Mouse (Mus musculus) forebrain, embryonic 11.5 days (tissue): ENCODE measurements around the gene Gm614. TPM values are rescaled to one million over a fixed set of nuclear protein-coding genes. Genes with fewer than 3 reads are reported as not detected.
A peak's percentile ranks its signal among the peaks of the same experiment; 100 is the strongest.

Source experiments
- ATAC-seq: fragments of 200-750 bp; cut with Nextera tagmentation; replicated peaks from 2 replicates; pipeline ENCODE4 v1.8.0; 2017; ENCODE audit warnings: moderate TSS enrichment; ENCODE audit not compliant: low FRiP score
- DNase-seq: peaks from one replicate; pipeline ENCODE4 v3.0.0-alpha.2; 2017; ENCODE audit warnings: low spot score
- H3K27ac ChIP-seq: fragments of 300-500 bp; sonication (generic); 2 replicates; pipeline ENCODE4 v1.5.1; 2014; ENCODE audit warnings: low read depth, low read length
- H3K27me3 ChIP-seq: fragments of 300-500 bp; sonication (generic); 2 replicates; pipeline ENCODE4 v1.6.1; 2014; ENCODE audit warnings: mild to moderate bottlenecking, low read length, mixed read lengths; ENCODE audit not compliant: control insufficient read depth, insufficient read depth
- H3K36me3 ChIP-seq: fragments of 300-500 bp; sonication (generic); 2 replicates; pipeline ENCODE4 v1.6.1; 2014; ENCODE audit warnings: mild to moderate bottlenecking, low read length, moderate library complexity, mixed read lengths; ENCODE audit not compliant: control insufficient read depth, insufficient read depth
- H3K4me1 ChIP-seq: fragments of 300-500 bp; sonication (generic); replicated peaks from 2 replicates; pipeline ENCODE4 v1.6.1; 2014; ENCODE audit warnings: low read length, mixed read lengths; ENCODE audit not compliant: control insufficient read depth, insufficient read depth
- H3K4me2 ChIP-seq: fragments of 300-500 bp; sonication (generic); 2 replicates; pipeline ENCODE4 v1.6.1; 2014; ENCODE audit warnings: low read depth, mild to moderate bottlenecking, low read length, moderate library complexity, mixed read lengths; ENCODE audit not compliant: severe bottlenecking
- H3K4me3 ChIP-seq: fragments of 300-500 bp; sonication (generic); 2 replicates; pipeline ENCODE4 v1.5.1; 2014; ENCODE audit warnings: low read depth, low read length
- H3K9ac ChIP-seq: fragments of 300-500 bp; sonication (generic); 2 replicates; pipeline ENCODE4 v1.6.1; 2014; ENCODE audit warnings: low read length
- H3K9me3 ChIP-seq: fragments of 300-500 bp; sonication (generic); 2 replicates; pipeline ENCODE4 v1.6.1; 2016; ENCODE audit warnings: low read length, mixed read lengths; ENCODE audit not compliant: control insufficient read depth
- WGBS: fragments of 180-500 bp; shearing (Covaris S2); extraction: QIAGEN DNeasy Blood & Tissue Kit; methylation state at CpG from one replicate; pipeline ENCODE4 v1.1.7; 2014; 5-methylcytosine and 5-hydroxymethylcytosine counted together
- polyA plus RNA-seq: library from polyadenylated mRNA; unstranded; fragments of >200 nt; fragmentation: Nextera tagmentation; extraction: Ambion mirVana; gene quantifications from 2 replicates; pipeline ENCODE4 v1.2.1, GENCODE M21; 2014

Gene Gm614
- polyA plus RNA-seq, 1 experiment from 2014 or later: not detected

GRCm38 (mm10) chrX:101268755-101269124 lies 4.9 kb upstream of the Gm614 start, which contains the start of gene Gm20489:
TSS of gene Gm20489 (minus strand) at chrX:101269023.
- 70% methylated on average over 3 of the region's 3 CpGs for WGBS
- H3K27me3 ChIP-seq: peaks cover 2% of the 10 kb centered on the region; the same call in 1 of the 2 replicates
- H3K4me2 ChIP-seq: no peak within 1 kb of the TSS
- no peak within 1 kb of the TSS for H3K27ac ChIP-seq
- no peaks in the 10 kb centered on the region for H3K36me3 ChIP-seq
- ATAC-seq (no peak), DNase-seq (no peak)
- no peaks in the 10 kb centered on the region for H3K4me1 ChIP-seq
- H3K9me3 ChIP-seq: no peaks in the 10 kb centered on the region
- H3K4me3 ChIP-seq: no peak within 1 kb of the TSS
- no peak within 1 kb of the TSS for H3K9ac ChIP-seq

DNA sequence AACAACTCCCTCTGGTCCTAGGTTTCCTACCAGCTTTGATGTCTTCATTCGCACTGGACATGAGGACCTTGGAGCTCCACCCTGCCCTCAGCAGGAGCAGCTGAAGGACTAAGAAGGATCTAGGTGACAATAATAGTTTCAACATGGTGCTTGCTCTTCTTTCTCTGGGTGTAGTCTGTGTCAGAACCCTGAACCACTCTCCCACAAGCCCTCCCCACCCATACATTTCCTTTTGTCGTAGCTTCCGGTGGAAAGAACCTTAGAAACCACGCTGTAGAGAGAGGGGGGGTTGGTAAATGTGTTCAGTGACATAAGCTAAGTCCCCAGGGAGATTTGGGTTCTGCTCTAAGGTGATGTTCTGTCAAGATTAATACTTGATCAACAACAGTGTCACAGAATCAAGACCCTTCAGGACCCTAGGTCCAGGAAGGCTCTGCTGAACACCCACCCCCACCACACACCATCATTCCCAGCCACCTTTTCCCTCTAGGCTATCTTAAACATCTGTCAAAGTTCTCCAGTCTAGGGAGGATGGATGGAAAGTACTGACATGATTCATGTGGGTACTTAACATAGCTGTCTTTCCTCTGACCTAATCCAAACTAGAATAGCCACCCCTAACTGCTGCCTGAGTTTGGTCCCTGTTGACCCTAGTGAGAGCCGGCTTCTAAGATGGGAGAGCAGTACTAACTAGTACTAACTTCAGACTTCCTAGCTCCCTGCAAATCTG lies 4.4 kb upstream of the Gm614 start, which contains the start of gene Il2rg:
Il2rg (minus strand) TSS at position 231 of the 730 bp plus-strand sequence.
- peaks cover 2% of the 10 kb centered on the region; the same call in 1 of the 2 replicates for H3K27me3 ChIP-seq
- H3K9me3 ChIP-seq: no peaks in the 10 kb centered on the region
- ATAC-seq (no peak), DNase-seq (no peak)
- no peaks in the 10 kb centered on the region for H3K36me3 ChIP-seq
- no peaks in the 10 kb centered on the region for H3K4me1 ChIP-seq
- no peak within 1 kb of the TSS for H3K4me2 ChIP-seq
- H3K4me3 ChIP-seq: no peak within 1 kb of the TSS
- WGBS: 73% methylated on average over 3 of the region's 5 CpGs
- no peak within 1 kb of the TSS for H3K27ac ChIP-seq
- no peak within 1 kb of the TSS for H3K9ac ChIP-seq

DNA sequence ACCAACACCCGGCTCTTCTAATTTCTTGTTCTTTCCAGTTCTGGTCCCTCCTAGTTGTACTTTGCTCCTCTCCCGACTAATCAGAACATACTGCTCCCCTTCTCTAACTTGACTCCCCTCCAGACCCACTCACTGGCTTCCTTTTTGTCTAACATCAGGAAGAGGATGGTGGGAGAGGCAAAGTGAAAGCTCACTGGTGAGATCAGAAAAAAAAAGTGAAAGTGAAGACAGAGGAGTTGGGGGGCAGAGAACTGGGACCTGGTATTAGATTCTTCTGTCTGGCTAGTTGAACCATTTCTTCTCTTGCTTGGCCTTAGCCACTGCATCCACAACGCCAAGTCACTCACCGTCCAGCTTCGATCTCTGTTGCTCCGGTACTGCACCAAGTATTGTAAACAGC lies 2.8 kb upstream of the Gm614 start:
- H3K27ac ChIP-seq: no peak overlapping the region
- H3K4me3 ChIP-seq: no peak overlapping the region
- WGBS: 97% methylated on average over 6 of the region's 6 CpGs
- DNase-seq (no peak), ATAC-seq (no peak)
- no peak overlapping the region for H3K4me2 ChIP-seq
- no peaks in the 10 kb centered on the region for H3K36me3 ChIP-seq
- H3K9me3 ChIP-seq: no peaks in the 10 kb centered on the region
- no peaks in the 10 kb centered on the region; the same call in 1 of the 2 replicates for H3K27me3 ChIP-seq
- no peak overlapping the region for H3K9ac ChIP-seq
- no peaks in the 10 kb centered on the region for H3K4me1 ChIP-seq

DNA sequence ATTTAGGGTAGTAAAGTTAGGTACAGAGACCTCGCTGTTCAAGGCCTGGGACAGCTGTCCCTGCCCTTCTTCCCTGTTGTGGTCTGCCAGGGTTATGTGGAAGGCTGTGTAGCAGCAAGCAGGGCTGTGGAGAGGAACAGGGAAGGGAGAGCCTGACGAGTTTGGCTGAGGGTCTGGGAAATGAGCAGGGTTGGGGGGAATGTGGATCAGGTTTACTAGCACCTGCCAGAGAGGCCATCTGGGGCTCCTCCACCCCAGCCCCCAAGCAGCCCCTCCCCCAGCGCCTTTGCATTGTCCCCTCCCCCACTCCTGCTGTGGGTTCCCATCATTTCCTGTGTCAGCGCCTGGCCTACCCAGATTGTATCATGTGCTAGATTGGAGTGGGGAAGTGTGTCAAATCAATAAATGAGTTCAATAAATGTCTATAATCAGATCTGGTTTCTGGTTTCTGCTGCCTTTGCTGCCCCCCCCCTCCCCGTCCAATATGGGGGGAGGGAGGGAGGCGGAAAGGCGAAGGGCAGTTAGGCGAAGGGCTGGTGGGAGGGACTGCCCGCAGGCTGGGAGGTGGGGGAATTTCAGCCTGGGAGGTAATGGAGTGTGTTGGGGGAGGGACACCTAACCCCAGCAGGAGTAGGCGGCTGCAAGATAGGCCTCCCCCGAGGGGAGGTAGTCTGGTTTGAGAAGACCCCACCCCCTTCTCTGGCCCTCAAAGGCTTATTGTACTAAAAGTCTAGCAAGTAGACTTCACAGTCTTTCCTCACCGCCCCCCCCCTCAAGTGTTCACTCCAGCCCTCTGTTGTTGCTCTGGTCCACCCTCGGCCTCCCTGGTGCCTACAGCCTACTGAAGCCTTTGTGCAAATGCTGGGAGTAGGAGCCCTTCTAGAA lies 3.1 kb downstream of the Gm614 start:
- peak; percentile 70 for DNase-seq

GRCm38 (mm10) chrX:101256603-101257002 lies 7.2 kb downstream of the Gm614 start:
- no peak overlapping the region for H3K27ac ChIP-seq
- no peak overlapping the region for H3K9ac ChIP-seq
- no peaks in the 10 kb centered on the region for H3K9me3 ChIP-seq
- H3K4me2 ChIP-seq: no peak overlapping the region
- H3K36me3 ChIP-seq: no peaks in the 10 kb centered on the region
- 85% methylated on average over 13 of the region's 13 CpGs for WGBS
- DNase-seq: no peak
- no peak for ATAC-seq
- H3K4me1 ChIP-seq: peaks cover 5% of the 10 kb centered on the region; the same call in 1 of the 2 replicates
- H3K4me3 ChIP-seq: no peak overlapping the region
- no peaks in the 10 kb centered on the region for H3K27me3 ChIP-seq

More for the DNA sequence above, 3.1 kb downstream of the Gm614 start:
- Histone ChIP-seq H3K36me3 (no peaks in the 10 kb centered on the region), H3K4me1 (peaks cover 5% of the 10 kb centered on the region; the same call in 1 of the 2 replicates), H3K27ac (peak overlapping the region; percentile 75), H3K9me3 (no peaks in the 10 kb centered on the region), H3K27me3 (no peaks in the 10 kb centered on the region), H3K9ac (no peak overlapping the region; the same call in 1 of the 2 replicates), H3K4me2 (no peak overlapping the region), H3K4me3 (no peak overlapping the region)
- ATAC-seq: peak; percentile 85
- WGBS: 23% methylated on average over 12 of the region's 13 CpGs

GRCm38 (mm10) chrX:101254740-101255139 lies 9.1 kb downstream of the Gm614 start:
- Histone ChIP-seq H3K9me3 (no peaks in the 10 kb centered on the region), H3K36me3 (no peaks in the 10 kb centered on the region), H3K9ac (peak overlapping the region; percentile 61), H3K27ac (no peak overlapping the region), H3K4me2 (peak overlapping the region; percentile 71), H3K4me1 (no peaks in the 10 kb centered on the region), H3K27me3 (no peaks in the 10 kb centered on the region), H3K4me3 (peak overlapping the region; percentile 45)
- ATAC-seq: peak; percentile 16
- peak; percentile 52 for DNase-seq
- WGBS: 23% methylated on average over 26 of the region's 26 CpGs

GRCm38 (mm10) chrX:101253952-101254729 lies 9.7 kb downstream of the Gm614 start, which contains the start of gene Foxo4:
TSS of gene Foxo4 (plus strand) at chrX:101254528.
- Histone ChIP-seq H3K9me3 (no peaks in the 10 kb centered on the region), H3K27ac (no peak within 1 kb of the TSS), H3K36me3 (no peaks in the 10 kb centered on the region), H3K4me1 (no peaks in the 10 kb centered on the region), H3K9ac (peak within 1 kb of the TSS; percentile 61), H3K4me3 (peak within 1 kb of the TSS; percentile 45), H3K27me3 (no peaks in the 10 kb centered on the region), H3K4me2 (peak within 1 kb of the TSS; percentile 71)
- ATAC-seq (peak; percentile 92), DNase-seq (peak; percentile 91)
- WGBS: 19% methylated on average over 47 of the region's 47 CpGs

GRCm38 (mm10) chrX:101245011-101245410 lies 18.8 kb downstream of the Gm614 start:
- 21% methylated on average over 1 of the region's 1 CpGs for WGBS
- ATAC-seq (no peak), DNase-seq (no peak)
- H3K4me1 ChIP-seq: no peaks in the 10 kb centered on the region
- no peak overlapping the region for H3K27ac ChIP-seq
- H3K4me2 ChIP-seq: no peak overlapping the region
- no peak overlapping the region for H3K9ac ChIP-seq
- 0 out of 2 replicates have a peak, but pooled peaks cover 2% of the 10 kb centered on the region for H3K27me3 ChIP-seq
- no peaks in the 10 kb centered on the region for H3K36me3 ChIP-seq
- no peaks in the 10 kb centered on the region for H3K9me3 ChIP-seq
- no peak overlapping the region for H3K4me3 ChIP-seq
